Mouse (Mus musculus): ENCODE results near the gene Fpr3.
"Not testable (repeated sequence)": the region's sequence is repeated elsewhere in the genome, so short reads cannot be mapped to it uniquely, and the experiment has no call there.

Gene Fpr3

DNA sequence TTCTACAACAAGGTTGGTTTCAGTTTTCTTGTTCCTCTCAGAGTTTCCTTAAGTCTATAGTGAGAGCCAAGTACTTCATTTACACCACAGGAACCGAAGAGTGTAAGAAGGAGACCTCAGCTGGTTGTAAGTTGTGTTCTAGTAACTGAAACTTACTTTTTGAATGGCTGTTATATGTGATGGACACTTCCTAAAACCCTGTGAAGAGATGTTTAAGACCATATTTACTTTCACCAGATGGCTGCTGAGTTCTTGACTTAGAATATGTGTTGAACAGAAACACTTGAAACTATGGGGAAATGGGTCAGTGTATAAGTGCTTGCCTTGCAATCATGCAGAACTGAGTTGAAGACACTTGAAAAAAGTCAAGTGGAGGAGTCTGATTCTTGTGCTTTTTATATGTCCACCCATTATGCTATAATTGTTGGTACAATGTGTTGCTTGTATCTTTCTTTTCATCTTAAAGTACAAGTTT is at the start of gene Fpr3, which contains the start of gene Fpr2:
Gene Fpr3 (plus strand): TSS at position 79 of the 475 bp plus-strand sequence.
Gene Fpr2 (plus strand): TSS at position 51 of the 475 bp plus-strand sequence.
- DNase-seq (ENCODE audit: low spot score): no peak

DNA sequence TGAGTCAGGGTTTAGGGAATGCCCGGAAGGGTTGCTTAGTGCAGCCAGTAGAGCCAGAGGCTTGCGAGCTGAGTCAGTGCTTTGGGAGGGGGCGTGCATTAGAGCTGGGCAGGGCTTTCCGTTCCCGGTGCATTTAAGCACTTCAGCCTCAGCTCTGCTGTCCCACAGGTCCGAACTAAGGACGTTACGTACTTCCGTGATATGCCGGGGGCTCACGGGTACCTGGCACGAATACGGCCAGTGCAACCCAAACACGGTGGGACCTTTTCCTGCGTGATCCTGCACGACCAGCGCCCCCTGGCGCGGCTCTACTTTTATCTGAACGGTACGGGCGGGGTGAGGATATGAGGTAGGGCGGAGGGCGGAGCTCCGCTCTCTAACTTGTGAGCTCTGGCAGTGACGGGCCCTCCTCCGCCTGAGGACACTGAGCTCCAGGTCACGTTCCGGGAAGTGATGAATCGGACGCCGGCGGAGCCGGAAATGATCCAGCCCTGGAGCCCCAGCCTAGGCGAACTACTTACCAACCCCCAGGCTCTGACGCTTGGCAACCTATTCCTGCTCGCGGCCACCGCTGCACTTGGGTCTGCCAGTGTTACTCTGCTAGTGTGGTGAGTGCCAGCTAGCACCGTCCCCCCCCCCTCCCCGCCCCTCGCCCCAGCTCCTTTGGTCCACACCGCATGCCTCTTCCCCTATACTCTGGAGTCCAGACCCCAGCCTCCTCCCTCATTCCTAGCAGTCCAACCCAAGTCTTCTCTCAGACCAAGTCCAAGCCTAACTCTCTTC is 49.5 kb upstream of the Fpr3 start:
- peak; percentile 95 for DNase-seq (ENCODE audit: low spot score)

DNA sequence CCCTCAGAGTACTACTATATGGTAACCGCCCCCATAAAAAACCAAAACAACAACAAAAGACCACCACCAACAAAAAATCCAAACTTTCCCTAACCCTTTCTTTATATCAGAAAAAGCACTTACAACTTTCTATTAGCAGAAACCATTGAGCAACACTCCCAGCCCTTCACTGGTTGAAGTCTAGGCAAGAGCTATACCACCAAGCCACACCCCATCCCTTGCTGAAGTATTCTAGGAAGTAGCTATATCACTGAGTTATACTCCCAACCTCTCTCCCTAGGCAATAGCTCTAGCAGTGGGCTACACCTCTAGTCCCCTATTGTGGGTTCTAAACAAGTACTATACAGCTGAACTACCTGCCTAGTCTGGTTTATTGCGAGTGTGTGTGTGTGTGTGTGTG is 48.4 kb upstream of the Fpr3 start:
- no peak for DNase-seq (ENCODE audit: low spot score)

DNA sequence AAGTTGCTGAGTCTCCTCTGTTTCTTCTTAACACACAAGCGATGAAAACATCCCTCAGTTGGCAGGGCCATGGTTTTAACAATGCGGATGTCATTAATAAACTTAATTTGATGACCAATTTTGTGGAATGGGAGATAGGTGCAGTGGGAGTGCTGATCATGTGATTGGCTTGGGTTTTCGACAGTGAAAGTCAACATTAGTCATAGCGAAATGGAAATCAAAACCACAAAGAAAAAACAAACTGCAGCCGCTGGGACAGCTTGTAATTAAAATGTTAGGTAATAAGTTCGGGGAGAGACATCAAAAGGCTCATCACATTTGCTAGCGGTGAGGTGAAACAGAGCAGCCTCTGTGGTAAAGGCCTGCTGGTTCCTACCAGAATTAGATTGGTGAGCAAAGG is 46.9 kb upstream of the Fpr3 start:
- no peak for DNase-seq (ENCODE audit: low spot score)

DNA sequence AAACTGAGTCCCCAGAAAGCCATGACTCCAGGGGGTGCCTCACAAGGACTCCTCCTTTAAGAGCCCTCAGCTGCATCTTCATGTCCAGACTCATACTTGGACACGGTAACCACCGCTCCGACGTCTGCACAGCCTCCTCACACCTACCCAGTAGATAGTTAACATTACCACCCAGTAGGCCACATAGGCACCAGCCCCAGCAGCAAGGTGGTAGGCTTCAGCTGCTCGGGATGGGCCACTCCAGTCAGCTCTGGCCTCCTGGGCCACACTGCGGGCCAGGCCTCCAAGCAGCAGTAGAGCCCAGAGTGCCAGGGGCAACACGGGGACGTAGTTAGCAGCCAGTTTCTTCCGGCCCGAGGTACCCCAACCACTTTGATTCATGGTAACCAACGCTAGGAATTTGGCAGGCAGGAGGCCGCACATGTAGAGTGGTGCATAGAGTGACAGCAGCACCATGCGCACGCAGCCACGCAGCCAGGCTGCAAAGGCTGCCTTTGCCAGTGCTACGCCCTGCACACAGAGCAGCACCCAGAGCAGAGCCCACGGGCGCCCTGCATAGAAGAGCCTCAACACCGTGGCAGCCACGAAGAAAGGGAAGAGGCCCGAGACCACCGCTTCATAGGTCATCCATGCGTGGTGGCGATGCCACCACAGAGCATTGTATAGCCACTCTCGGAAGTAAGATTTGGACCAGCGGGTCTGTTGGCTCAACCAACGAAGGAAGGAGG is 44.0 kb upstream of the Fpr3 start:
- DNase-seq (ENCODE audit: low spot score): no peak

DNA sequence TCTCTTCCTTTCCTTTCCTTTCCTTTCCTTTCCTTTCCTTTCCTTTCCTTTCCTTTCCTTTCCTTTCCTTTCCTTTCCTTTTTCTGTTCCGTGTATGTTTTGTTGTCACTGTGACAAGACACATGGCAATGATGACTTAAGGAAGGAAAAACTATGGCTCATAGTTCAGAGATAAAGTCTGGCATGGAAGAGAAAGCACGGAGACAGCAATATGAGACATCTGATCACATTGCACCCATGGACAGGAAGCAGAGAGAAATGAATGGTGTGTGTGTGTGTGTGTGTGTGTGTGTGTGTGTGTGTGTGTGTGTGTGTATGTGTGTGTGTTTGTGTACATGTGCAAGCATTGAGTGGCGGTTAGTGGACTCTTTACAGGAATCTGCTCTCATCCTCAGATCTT is 43.0 kb upstream of the Fpr3 start:
- not testable (repeated sequence) for DNase-seq (ENCODE audit: low spot score)

DNA sequence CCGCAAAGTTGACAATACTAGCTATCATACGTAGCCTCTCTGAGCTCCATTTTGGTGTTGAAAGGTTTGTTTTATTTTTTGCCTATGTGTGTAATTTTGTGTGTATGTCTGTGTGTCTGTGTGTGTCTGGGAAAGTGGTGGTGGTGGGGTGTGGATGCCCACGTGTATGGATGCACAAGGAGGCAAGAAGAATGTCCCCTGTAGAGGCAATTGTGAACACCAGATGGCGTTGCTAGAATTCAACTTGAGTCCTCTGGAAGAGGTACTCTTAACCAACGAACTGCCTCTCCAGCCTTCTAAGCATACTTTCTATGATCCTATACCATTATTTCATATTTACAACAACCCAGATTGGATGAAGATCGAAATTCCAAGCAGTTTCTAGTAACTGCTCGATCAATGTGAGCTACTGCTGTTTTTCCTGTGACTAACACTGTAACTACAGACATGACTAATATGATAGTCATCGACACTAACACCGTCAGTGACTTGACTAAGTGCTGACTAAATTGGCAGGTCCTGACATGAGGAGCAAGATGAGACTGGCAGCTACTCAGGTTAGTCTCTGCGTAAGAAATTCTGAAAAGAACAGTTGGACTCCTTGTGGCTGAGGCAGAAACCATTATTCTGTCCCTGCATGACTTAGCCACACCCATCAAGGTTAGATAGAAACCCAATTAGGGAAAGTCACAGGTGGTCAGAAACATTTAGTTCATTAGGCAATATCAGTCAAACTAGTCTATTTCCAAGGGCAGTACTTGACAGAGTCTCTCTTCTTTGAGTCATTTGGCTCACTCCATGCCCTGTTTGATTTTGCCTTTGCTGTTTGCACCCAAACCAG is 42.2 kb upstream of the Fpr3 start:
- no peak for DNase-seq (ENCODE audit: low spot score)

DNA sequence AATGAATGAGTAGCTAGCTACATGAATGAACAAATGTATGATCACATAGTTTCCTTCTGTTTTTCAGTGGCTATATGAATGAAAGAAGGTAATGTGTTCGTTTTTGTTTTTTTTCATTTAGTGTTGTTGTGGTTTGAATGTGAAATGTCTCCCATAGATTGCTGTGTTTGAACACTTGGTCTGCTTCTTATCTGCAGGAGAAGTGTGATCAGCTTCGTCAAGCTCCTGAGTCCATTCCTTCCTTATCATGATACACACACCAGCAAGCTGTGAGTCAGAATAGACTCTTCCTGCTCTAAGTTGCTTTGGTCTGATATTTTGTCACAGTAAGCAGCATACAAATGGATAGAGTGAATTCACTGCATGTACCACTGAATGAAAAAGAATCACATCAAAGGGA is 38.7 kb upstream of the Fpr3 start:
- DNase-seq (ENCODE audit: low spot score): no peak

DNA sequence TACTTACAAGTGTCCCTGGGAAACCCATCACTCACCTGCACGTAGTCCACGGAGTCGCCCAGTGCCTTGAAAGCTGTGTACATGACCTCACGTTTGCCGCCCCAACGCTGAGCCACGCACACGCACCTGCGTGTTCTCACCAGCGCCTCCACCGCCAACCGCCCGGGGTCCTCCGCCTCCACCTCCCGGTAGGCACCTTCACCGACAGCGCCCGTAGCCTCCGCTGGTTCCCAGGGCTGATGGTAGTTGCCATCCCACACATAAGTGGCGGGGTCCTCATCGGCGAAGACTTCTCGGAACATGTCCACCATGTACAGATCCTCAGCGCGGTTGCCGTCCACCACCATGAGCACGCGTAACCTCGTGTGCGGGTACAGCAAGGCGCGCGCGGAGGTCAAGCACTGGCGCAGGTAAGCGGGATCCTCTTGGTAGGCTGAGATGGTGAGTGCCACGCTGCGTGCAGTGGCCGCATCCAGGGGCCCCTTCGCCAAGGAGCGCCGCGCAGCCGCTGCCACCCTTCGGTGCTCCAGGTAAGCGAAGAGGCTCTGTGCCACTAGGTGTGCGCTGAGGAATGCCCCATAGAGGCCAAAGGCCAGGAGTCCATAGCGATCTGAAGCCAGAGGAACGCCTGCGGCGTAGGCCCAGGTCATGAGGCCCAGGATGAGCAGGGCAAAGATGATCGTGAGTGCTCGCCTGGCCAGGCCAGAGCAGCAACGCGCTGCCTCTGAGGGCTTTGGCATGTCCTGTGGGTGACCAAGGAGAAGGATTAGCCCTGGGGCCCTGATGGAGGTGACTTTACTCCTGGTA is 37.5 kb upstream of the Fpr3 start:
- no peak for DNase-seq (ENCODE audit: low spot score)

DNA sequence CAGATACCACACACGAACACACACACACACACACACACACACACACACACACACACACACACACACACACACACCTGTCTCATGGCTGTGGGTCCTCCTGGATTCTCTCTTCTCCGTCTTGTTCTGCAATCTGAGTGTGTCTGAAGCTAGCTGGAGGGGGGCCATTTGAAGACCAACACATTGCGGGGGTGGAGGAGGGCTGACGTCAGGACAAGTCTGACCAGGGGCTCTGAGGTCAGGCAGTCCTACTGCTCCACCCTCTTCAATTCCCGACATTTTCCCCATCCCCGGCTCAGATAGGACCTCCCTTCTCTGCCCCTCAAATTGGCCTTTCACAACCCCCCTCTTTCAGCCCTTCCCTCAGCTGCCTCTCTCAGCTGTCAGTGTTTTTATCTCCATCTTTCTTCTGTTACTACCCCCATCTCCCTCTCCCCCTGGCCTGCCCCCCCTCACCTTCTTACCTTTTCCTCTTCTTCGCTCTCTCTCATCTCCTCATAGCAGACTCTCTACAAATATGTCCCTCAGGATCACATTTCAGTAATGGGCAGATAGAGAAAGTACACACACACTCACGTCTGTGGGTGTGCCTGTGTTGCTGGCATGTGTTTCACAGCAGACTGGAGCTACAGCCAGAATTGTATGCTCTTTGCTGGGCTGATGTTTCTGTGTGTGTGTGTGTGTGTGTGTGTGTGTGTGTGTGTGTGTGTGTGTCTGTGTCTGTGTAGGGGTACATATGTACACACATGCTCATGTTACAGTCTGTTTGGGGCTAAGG is 32.4 kb upstream of the Fpr3 start, which contains the start of gene Has1:
Gene Has1 (minus strand): TSS at position 142 of the 775 bp plus-strand sequence.
- DNase-seq (ENCODE audit: low spot score): no peak

DNA sequence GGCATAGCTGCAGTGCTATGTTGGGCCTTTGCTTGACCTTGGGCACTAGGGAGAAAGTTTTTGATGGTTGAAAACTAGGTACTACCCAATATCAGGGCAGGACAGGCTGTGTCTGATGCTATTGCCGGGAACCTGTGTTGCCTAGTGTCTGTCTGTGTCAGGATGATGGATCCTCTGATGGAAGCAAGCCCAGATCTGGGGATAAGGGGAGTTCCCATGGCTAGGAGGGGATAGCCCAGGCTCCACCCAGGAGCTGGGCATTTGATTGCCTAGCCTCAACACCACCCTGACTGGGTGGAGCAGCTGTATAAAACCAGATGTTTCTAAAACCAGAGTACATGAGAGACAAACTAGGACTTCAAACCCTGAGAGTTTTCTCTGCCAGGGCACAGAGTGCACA is 31.0 kb upstream of the Fpr3 start:
- DNase-seq (ENCODE audit: low spot score): no peak

DNA sequence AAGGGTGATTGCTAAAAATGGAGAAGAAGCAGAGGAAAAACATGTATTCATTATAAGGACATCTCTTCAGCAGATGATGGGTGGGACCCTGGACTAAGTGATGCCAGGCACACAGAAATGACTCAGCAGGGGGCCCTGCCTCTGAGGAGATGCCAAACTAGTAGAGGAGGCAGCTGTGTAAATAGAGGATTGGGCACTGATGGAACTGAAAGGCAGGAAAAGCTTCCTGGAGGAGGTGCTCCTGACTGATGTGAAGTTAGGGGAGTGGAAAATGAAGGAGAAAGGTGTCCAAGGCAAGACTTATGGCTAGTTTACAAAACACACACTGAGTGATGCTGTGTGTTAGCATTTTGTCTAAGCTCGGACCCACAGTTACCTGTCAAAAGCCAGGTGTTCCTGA is 30.2 kb upstream of the Fpr3 start:
- DNase-seq (ENCODE audit: low spot score): no peak

DNA sequence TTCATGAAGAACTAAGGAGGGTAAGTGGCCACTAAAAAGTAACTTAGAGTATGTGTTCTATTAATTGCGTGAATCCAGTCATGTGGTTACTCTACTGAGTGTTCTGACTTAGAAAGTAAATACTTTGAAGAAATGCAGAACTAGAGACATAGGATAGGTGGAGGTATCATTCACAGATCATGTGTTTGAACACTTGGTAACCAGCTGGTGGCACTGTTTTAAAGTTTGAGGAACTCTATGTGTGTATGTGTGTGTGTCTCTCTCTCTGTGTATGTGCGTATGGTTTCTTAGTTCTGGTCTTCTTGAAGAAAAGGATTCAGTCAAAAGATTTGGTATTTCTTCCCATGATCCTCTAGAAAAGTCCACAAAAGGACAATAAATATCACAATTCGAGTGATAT is 27.5 kb upstream of the Fpr3 start:
- no peak for DNase-seq (ENCODE audit: low spot score)

DNA sequence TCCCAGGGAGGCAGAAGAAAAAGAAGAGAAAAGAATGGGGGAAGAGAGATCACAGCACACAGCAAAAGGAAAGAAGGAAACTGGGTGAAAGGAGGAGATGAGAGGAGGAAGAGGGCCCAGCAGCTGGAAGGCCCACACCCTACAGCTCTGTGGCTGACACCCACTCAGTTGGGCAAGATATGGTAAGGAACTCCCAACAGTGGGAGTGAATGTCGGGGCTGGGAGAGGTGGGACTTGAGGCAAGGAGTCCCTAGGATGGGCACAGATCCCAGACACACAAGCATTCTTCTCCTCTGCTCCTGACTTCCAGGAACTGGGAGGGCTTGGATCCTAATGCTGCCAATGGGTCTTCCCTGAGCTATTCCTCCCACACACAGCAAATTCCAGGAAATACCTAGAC is 25.3 kb upstream of the Fpr3 start:
- no peak for DNase-seq (ENCODE audit: low spot score)

DNA sequence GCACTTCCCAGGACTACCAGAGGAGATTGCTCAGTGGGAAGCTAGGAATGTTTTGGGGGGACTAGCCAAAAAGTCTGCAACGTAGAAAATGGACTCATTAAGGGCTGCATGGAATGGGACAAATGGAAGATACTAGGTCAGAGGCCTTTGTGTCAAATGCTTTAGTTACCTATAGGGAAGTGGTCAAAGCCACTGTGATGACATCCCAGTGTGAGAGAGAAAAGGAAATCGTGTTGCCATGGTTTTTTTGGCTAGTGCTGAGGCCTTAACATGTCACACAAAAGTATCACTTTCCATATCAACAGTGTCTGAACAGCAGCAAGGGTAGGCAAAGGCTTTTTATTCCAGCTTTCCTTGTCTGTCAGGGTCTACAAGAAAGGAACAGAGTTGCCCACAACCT is 22.5 kb upstream of the Fpr3 start:
- no peak for DNase-seq (ENCODE audit: low spot score)

DNA sequence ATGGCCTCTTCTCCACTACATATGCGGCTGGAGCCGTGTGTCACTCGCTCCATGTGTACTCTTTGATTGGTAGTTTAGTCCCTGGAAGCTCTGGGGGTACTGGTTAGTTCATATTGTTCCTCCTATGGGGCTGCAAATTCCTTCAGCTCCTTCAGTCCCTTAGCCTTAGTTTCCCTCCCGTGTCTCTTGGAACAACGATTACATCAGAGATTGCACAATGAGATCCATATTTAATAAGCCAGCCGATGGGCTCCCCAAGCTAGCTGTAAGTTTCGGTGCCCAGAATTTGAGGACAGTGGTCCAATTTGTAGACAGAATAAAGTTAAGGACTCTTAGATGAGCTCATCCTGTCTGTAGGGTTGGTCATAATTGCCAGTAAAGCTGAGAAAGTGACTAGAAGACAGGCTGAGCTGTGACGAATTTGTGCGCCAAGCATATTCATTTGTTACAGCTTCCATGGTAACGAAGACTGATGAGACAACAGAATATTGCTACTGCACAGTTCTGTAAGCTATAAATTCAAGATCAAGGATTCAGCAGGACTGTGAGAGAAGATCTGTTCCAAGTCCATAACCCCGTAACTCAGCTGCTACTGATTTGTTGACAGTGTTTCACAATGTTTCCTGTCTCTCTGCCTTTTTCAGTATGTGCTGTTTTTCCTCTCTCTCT is 20.7 kb upstream of the Fpr3 start:
- DNase-seq (ENCODE audit: low spot score): no peak

DNA sequence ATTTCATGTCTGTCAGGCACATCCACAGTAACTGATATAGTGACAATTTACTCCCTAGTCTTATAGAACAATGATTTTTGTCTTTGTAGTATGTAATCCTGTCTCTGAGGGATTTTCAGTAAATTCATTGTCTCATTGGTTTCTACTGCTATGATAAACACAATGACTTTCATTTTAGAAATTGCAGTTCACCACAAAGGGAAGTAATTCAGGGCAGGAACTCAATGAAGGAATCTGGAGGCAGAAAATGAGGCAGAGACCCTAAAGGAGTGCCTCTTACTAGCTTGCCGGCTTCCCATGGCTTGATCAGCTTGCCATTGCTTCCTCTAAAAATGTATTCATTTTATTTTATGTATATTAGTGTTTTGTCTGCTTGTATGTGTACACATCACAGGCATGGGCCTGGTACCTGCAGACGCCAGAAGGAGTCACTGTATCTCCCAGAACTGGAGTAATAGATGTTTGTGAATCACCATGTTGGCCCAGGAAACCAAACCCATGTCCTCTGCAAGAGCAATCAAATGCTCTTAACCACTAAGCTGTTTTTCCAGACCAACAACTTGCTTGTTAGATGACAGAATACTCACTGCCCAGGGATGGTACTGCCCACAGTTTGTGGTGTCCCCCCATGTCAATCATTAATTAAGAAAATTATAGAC is 16.6 kb upstream of the Fpr3 start:
- no peak for DNase-seq (ENCODE audit: low spot score)

DNA sequence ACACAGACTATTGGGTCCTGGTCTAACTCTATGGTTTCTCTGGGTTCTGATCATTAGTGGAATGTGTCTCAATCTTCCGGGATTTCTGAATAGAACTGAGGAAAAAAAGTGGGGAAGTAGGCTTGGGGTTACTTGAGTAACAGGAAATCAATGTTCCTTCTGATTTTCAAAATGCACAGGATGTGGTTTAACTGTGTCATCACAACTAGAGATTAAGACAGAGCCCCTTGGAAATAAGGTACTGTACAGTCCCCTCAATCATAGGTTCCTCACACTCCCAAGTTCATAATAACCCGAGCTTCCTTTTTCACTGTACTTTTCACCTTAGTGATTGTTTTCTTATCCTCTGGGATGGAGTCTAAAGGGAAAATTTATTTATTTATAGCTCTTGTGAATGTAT is 16.0 kb upstream of the Fpr3 start:
- no peak for DNase-seq (ENCODE audit: low spot score)

DNA sequence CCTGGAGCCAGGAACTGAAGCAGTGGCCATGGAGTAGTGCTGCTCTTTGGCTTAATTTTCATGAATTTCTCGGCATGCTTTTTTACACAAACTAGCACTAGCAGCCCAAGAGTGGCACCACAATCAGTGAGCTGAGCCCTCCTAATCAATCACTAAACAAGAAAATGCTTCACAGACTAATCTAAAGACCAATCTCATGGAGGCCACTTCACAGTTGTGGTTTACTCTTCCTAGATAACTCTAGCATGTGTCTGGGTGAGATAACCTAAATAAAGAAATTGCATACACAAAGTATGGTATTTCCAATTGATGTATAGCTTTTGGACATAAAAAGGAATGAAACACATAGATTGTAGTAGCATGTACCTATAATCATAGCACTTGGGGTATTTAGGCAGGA is 8.3 kb upstream of the Fpr3 start:
- DNase-seq (ENCODE audit: low spot score): no peak

DNA sequence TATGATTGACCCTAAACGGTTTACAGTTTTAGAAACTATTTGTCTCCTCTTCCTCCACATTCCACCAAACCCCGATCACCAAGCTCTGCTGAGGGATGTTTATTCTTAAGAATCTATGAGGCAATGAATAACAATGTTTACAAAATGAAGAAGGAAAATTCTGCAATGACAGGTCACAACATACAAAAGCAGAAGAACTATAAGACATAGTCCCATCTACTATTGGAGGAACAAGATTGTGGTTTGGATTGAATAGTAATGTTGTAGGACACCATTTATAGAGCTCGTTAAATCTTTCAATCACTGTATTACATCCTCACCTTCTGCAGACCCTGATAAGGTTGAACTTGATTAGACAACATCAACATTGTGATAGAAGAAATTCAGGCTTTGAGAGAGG is 5.0 kb upstream of the Fpr3 start:
- no peak for DNase-seq (ENCODE audit: low spot score)

All from embryo, embryonic 10.5 days (tissue).